Mouse (Mus musculus): Measurements from ENCODE around the gene Tomm40.

Gene Tomm40

GRCm38 (mm10) chr7:19715239-19716054 is at the start of gene Tomm40:
Tomm40 (minus strand) TSS chr7:19715438.
- DNase-seq (ENCODE audit: low spot score in 2 of 2): peak; percentile 86 to 96

- no peak for DNase-seq (ENCODE audit: low spot score in 2 of 2)
Measured at GRCm38 (mm10) chr7:19764581-19764980, 49.3 kb upstream of the Tomm40 start.

GRCm38 (mm10) chr7:19763829-19764477 is 48.7 kb upstream of the Tomm40 start:
- no peak for DNase-seq (ENCODE audit: low spot score in 2 of 2)

GRCm38 (mm10) chr7:19762283-19762682 is 47.0 kb upstream of the Tomm40 start:
- DNase-seq (ENCODE audit: low spot score in 2 of 2): no peak

- DNase-seq (ENCODE audit: low spot score in 2 of 2): no peak
Measured at GRCm38 (mm10) chr7:19760021-19760420, 44.8 kb upstream of the Tomm40 start.

GRCm38 (mm10) chr7:19758623-19759022 is 43.4 kb upstream of the Tomm40 start:
- no peak for DNase-seq (ENCODE audit: low spot score in 2 of 2)

- DNase-seq (ENCODE audit: low spot score in 2 of 2): no peak
Measured at GRCm38 (mm10) chr7:19755851-19756786, 40.9 kb upstream of the Tomm40 start.

- DNase-seq (ENCODE audit: low spot score in 2 of 2): no peak
Measured at GRCm38 (mm10) chr7:19755008-19755407, 39.8 kb upstream of the Tomm40 start.

GRCm38 (mm10) chr7:19754065-19754464 is 38.8 kb upstream of the Tomm40 start:
- DNase-seq (ENCODE audit: low spot score in 2 of 2): no peak

GRCm38 (mm10) chr7:19753587-19753986 is 38.3 kb upstream of the Tomm40 start:
- no peak for DNase-seq (ENCODE audit: low spot score in 2 of 2)

- no peak for DNase-seq (ENCODE audit: low spot score in 2 of 2)
Measured at GRCm38 (mm10) chr7:19752652-19753051, 37.4 kb upstream of the Tomm40 start.

GRCm38 (mm10) chr7:19751070-19751383 is 35.8 kb upstream of the Tomm40 start:
- no peak for DNase-seq (ENCODE audit: low spot score in 2 of 2)

- DNase-seq (ENCODE audit: low spot score in 2 of 2): peak; percentile 74 to 84
Measured at GRCm38 (mm10) chr7:19750217-19751069, 35.2 kb upstream of the Tomm40 start, which contains the start of gene Nectin2. Nectin2 (minus strand) TSS chr7:19750483.

- DNase-seq (ENCODE audit: low spot score in 2 of 2): peak; percentile 96
Measured at GRCm38 (mm10) chr7:19749389-19750216, 34.4 kb upstream of the Tomm40 start.

- peak in 1 of 2 experiments; percentile 30 for DNase-seq (ENCODE audit: low spot score in 2 of 2)
Measured at GRCm38 (mm10) chr7:19748219-19749195, 33.3 kb upstream of the Tomm40 start.

GRCm38 (mm10) chr7:19747420-19748218 is 32.4 kb upstream of the Tomm40 start:
- DNase-seq (ENCODE audit: low spot score in 2 of 2): no peak

GRCm38 (mm10) chr7:19746426-19747201 is 31.4 kb upstream of the Tomm40 start:
- DNase-seq (ENCODE audit: low spot score in 2 of 2): no peak

All from cerebellum, postnatal 4 days (tissue).